Mouse (Mus musculus) heart, embryonic 10.5 days (tissue): ENCODE results near the gene Dclre1b. TPM values are rescaled to one million over a fixed set of nuclear protein-coding genes. Genes with fewer than 3 reads are reported as not detected.
A peak's percentile ranks its signal among the peaks of the same experiment; 100 is the strongest.

Source experiments
- DNase-seq: peaks from one replicate; pipeline ENCODE4 v3.0.0-alpha.2; 2017; ENCODE audit warnings: low spot score
- H3K27ac ChIP-seq: fragments of 300-500 bp; sonication (generic); 2 replicates; pipeline ENCODE4 v1.5.1; 2016; ENCODE audit warnings: mild to moderate bottlenecking
- H3K27me3 ChIP-seq: fragments of 300-500 bp; sonication (generic); 2 replicates; pipeline ENCODE4 v1.6.1; 2016; ENCODE audit warnings: mild to moderate bottlenecking; ENCODE audit not compliant: poor library complexity, insufficient read depth, severe bottlenecking
- H3K36me3 ChIP-seq: fragments of 300-500 bp; sonication (generic); 2 replicates; pipeline ENCODE4 v1.6.1; 2016; ENCODE audit warnings: mild to moderate bottlenecking, moderate library complexity
- H3K4me1 ChIP-seq: fragments of 300-500 bp; sonication (generic); 2 replicates; pipeline ENCODE4 v1.6.1; 2016; ENCODE audit warnings: mild to moderate bottlenecking
- H3K4me3 ChIP-seq: fragments of 300-500 bp; sonication (generic); 2 replicates; pipeline ENCODE4 v1.5.1; 2016; ENCODE audit warnings: mild to moderate bottlenecking, moderate library complexity
- H3K9me3 ChIP-seq: fragments of 300-500 bp; sonication (generic); 2 replicates; pipeline ENCODE4 v1.6.1; 2016; ENCODE audit warnings: mild to moderate bottlenecking, moderate library complexity
- WGBS: fragments of 180-500 bp; shearing (Covaris S2); methylation state at CpG from one replicate; pipeline ENCODE4 v1.1.7; 2016; 5-methylcytosine and 5-hydroxymethylcytosine counted together
- polyA plus RNA-seq: library from polyadenylated mRNA; unstranded; fragments of >200 nt; fragmentation: Nextera tagmentation; extraction: Ambion mirVana; gene quantifications from 2 replicates; pipeline ENCODE4 v1.2.1, GENCODE M21; 2016

Gene Dclre1b
- polyA plus RNA-seq, 1 experiment from 2014 or later, result 25.7 TPM

GRCm38 (mm10) chr3:103779183-103779582 lies 30.1 kb downstream of the Dclre1b start:
- Histone ChIP-seq H3K4me3 (no peak overlapping the region), H3K9me3 (no peaks in the 10 kb centered on the region), H3K36me3 (peaks cover 21% of the 10 kb centered on the region), H3K4me1 (peaks cover 14% of the 10 kb centered on the region), H3K27me3 (no peaks in the 10 kb centered on the region), H3K27ac (no peak overlapping the region)
- no peak for DNase-seq
- 88% methylated on average over 7 of the region's 7 CpGs for WGBS

GRCm38 (mm10) chr3:103778660-103779059 lies 30.6 kb downstream of the Dclre1b start:
- Histone ChIP-seq H3K4me3 (no peak overlapping the region), H3K4me1 (peaks cover 9% of the 10 kb centered on the region), H3K9me3 (no peaks in the 10 kb centered on the region), H3K36me3 (peaks cover 25% of the 10 kb centered on the region), H3K27ac (no peak overlapping the region), H3K27me3 (no peaks in the 10 kb centered on the region)
- no peak for DNase-seq
- WGBS, result 80% methylated on average over 6 of the region's 6 CpGs

- 88% methylated on average over 11 of the region's 11 CpGs for WGBS
- Histone ChIP-seq H3K36me3 (peaks cover 25% of the 10 kb centered on the region), H3K27ac (no peak overlapping the region), H3K27me3 (no peaks in the 10 kb centered on the region), H3K9me3 (no peaks in the 10 kb centered on the region), H3K4me3 (no peak overlapping the region), H3K4me1 (peaks cover 9% of the 10 kb centered on the region)
- DNase-seq, result no peak
Observed at GRCm38 (mm10) chr3:103777940-103778339, 31.3 kb downstream of the Dclre1b start.

GRCm38 (mm10) chr3:103774009-103774408 lies 35.2 kb downstream of the Dclre1b start:
- H3K4me1 ChIP-seq, result peaks cover 16% of the 10 kb centered on the region; the same call in 1 of the 2 replicates
- H3K27ac ChIP-seq, result no peak overlapping the region
- H3K27me3 ChIP-seq, result no peaks in the 10 kb centered on the region
- WGBS, result 94% methylated on average over 15 of the region's 15 CpGs
- peaks cover 36% of the 10 kb centered on the region for H3K36me3 ChIP-seq
- H3K9me3 ChIP-seq, result no peaks in the 10 kb centered on the region
- H3K4me3 ChIP-seq, result no peak overlapping the region
- no peak for DNase-seq

GRCm38 (mm10) chr3:103773508-103773907 lies 35.7 kb downstream of the Dclre1b start:
- H3K4me1 ChIP-seq, result peaks cover 18% of the 10 kb centered on the region; the same call in 1 of the 2 replicates
- no peaks in the 10 kb centered on the region for H3K27me3 ChIP-seq
- 87% methylated on average over 3 of the region's 3 CpGs for WGBS
- no peaks in the 10 kb centered on the region for H3K9me3 ChIP-seq
- DNase-seq, result no peak
- no peak overlapping the region for H3K4me3 ChIP-seq
- peaks cover 40% of the 10 kb centered on the region for H3K36me3 ChIP-seq
- peak overlapping the region; percentile 62; the same call in 1 of the 2 replicates for H3K27ac ChIP-seq

GRCm38 (mm10) chr3:103772846-103773245 lies 36.4 kb downstream of the Dclre1b start:
- no peaks in the 10 kb centered on the region for H3K9me3 ChIP-seq
- H3K27me3 ChIP-seq, result no peaks in the 10 kb centered on the region
- no peak for DNase-seq
- WGBS, result 70% methylated on average over 4 of the region's 4 CpGs
- peaks cover 18% of the 10 kb centered on the region; the same call in 1 of the 2 replicates for H3K4me1 ChIP-seq
- H3K27ac ChIP-seq, result peak overlapping the region; percentile 62; the same call in 1 of the 2 replicates
- H3K36me3 ChIP-seq, result peaks cover 43% of the 10 kb centered on the region
- H3K4me3 ChIP-seq, result no peak overlapping the region

GRCm38 (mm10) chr3:103771531-103772130 lies 37.6 kb downstream of the Dclre1b start:
- DNase-seq, result no peak
- peaks cover 18% of the 10 kb centered on the region; the same call in 1 of the 2 replicates for H3K4me1 ChIP-seq
- H3K4me3 ChIP-seq, result no peak overlapping the region
- WGBS, result 70% methylated on average over 9 of the region's 9 CpGs
- H3K9me3 ChIP-seq, result no peaks in the 10 kb centered on the region
- H3K27ac ChIP-seq, result peak overlapping the region; percentile 56; the same call in 1 of the 2 replicates
- no peaks in the 10 kb centered on the region for H3K27me3 ChIP-seq
- peaks cover 31% of the 10 kb centered on the region for H3K36me3 ChIP-seq

- Histone ChIP-seq H3K27me3 (no peaks in the 10 kb centered on the region), H3K36me3 (peaks cover 46% of the 10 kb centered on the region), H3K4me3 (no peak overlapping the region), H3K27ac (no peak overlapping the region), H3K9me3 (no peaks in the 10 kb centered on the region), H3K4me1 (peaks cover 8% of the 10 kb centered on the region; the same call in 1 of the 2 replicates)
- 74% methylated on average over 3 of the region's 3 CpGs for WGBS
- no peak for DNase-seq
Observed at GRCm38 (mm10) chr3:103766789-103767188, 42.5 kb downstream of the Dclre1b start.

- DNase-seq, result no peak
- Histone ChIP-seq H3K36me3 (peaks cover 71% of the 10 kb centered on the region), H3K27me3 (no peaks in the 10 kb centered on the region), H3K9me3 (no peaks in the 10 kb centered on the region), H3K4me1 (peaks cover 13% of the 10 kb centered on the region; the same call in 1 of the 2 replicates), H3K4me3 (no peak overlapping the region), H3K27ac (no peak overlapping the region)
- 78% methylated on average over 5 of the region's 5 CpGs for WGBS
Observed at GRCm38 (mm10) chr3:103759261-103759970, 49.8 kb downstream of the Dclre1b start.

GRCm38 (mm10) chr3:103758456-103758855 lies 50.8 kb downstream of the Dclre1b start:
- Histone ChIP-seq H3K36me3 (peaks cover 74% of the 10 kb centered on the region), H3K27ac (no peak overlapping the region), H3K4me3 (no peak overlapping the region), H3K9me3 (no peaks in the 10 kb centered on the region), H3K27me3 (no peaks in the 10 kb centered on the region), H3K4me1 (peaks cover 13% of the 10 kb centered on the region; the same call in 1 of the 2 replicates)
- no peak for DNase-seq
- 89% methylated on average over 7 of the region's 7 CpGs for WGBS

GRCm38 (mm10) chr3:103756920-103757319 lies 52.3 kb downstream of the Dclre1b start:
- WGBS, result 86% methylated on average over 2 of the region's 2 CpGs
- Histone ChIP-seq H3K4me3 (no peak overlapping the region), H3K27me3 (no peaks in the 10 kb centered on the region), H3K27ac (no peak overlapping the region), H3K9me3 (no peaks in the 10 kb centered on the region), H3K36me3 (peaks cover 71% of the 10 kb centered on the region), H3K4me1 (peaks cover 13% of the 10 kb centered on the region; the same call in 1 of the 2 replicates)
- DNase-seq, result no peak

GRCm38 (mm10) chr3:103755351-103755750 lies 53.9 kb downstream of the Dclre1b start:
- Histone ChIP-seq H3K4me1 (peaks cover 13% of the 10 kb centered on the region; the same call in 1 of the 2 replicates), H3K27ac (no peak overlapping the region), H3K27me3 (no peaks in the 10 kb centered on the region), H3K9me3 (no peaks in the 10 kb centered on the region), H3K36me3 (peaks cover 62% of the 10 kb centered on the region), H3K4me3 (no peak overlapping the region)
- DNase-seq, result no peak
- 21% methylated on average over 3 of the region's 3 CpGs for WGBS

- Histone ChIP-seq H3K4me3 (no peak overlapping the region), H3K36me3 (peaks cover 67% of the 10 kb centered on the region), H3K27ac (no peak overlapping the region), H3K27me3 (no peaks in the 10 kb centered on the region), H3K4me1 (peaks cover 13% of the 10 kb centered on the region; the same call in 1 of the 2 replicates), H3K9me3 (no peaks in the 10 kb centered on the region)
- 89% methylated on average over 2 of the region's 2 CpGs for WGBS
- DNase-seq, result no peak
Observed at GRCm38 (mm10) chr3:103751558-103751957, 57.7 kb downstream of the Dclre1b start.
